Mouse (Mus musculus): Measurements from ENCODE around the gene Mcu.

DNA sequence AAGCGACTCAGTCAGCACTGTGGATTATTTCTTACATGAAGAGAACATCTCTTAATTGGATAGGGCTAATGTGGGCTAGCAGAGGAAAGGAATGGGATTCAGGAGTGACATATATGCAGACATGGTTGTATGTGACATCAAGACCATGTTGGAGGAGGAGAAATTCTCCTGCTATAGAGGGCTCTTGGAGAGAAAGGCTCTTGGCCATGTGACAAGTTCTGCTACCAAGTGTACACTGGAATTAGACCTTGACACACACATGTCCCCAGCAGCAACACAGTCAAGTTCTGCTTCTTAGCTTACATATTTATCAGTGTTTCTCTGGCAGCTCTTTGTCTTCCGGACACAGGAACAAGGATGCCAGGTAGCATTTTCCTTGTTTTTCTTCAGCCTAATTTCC is 129.1 kb downstream of the Mcu start:
- TF ChIP-seq CTCF (conservative IDR thresholded peaks at IDR 0.05; ENCODE audit: low read length) (no peak), POU5F1 (IDR thresholded peaks at IDR 0.05; ENCODE audit: borderline replicate concordance, low read length) (no peak), NANOG (IDR thresholded peaks at IDR 0.05; ENCODE audit: borderline replicate concordance, low read length) (no peak)

All from E14TG2a.4 (cell line).